13 mouse cellular contexts compared by ENCODE assay signal in genomic region chr5:122079796-122080195, GRCm38 (mm10). TPM values are rescaled to one million over a fixed set of nuclear protein-coding genes. Genes with fewer than 3 reads are reported as not detected.
DNase-seq lines count a peak whose midpoint lies in the region; ATAC-seq and TF ChIP-seq lines count a peak whose summit lies in the region.
"Had no signal": no experiment of that assay in that cellular context is flagged by ENCODE, and none has a peak within 500 bp of the region (broad histone marks: within the 10 kb centered on the region; RNA-seq: fewer than 3 reads in every experiment).

No protein-coding gene starts in this region.

- H3K27ac ChIP-seq in hindbrain, embryonic 11.5 days (ENCODE audit: low read depth, low read length) = no peak overlapping the region
- no peak overlapping the region for H3K27ac ChIP-seq in hindbrain, embryonic 14.5 days
- no peak overlapping the region for H3K27ac ChIP-seq in lung, postnatal 0 days (ENCODE audit: low read length)
- H3K27ac ChIP-seq in heart, embryonic 10.5 days = no peak overlapping the region
- H3K27ac ChIP-seq: limb, embryonic 13.5 days had no signal

- H3K9me3 ChIP-seq in hindbrain, embryonic 11.5 days (ENCODE audit: control insufficient read depth, low read length) = no peaks in the 10 kb centered on the region
- no peaks in the 10 kb centered on the region for H3K9me3 ChIP-seq in hindbrain, embryonic 14.5 days (ENCODE audit: control insufficient read depth, low read length)
- H3K9me3 ChIP-seq in lung, postnatal 0 days (ENCODE audit: low read length) = no peaks in the 10 kb centered on the region
- peaks cover 4% of the 10 kb centered on the region; the same call in 1 of the 2 replicates for H3K9me3 ChIP-seq in G1E (replicated peaks)
- no peaks in the 10 kb centered on the region for H3K9me3 ChIP-seq in heart, embryonic 10.5 days
- H3K9me3 ChIP-seq: limb, embryonic 13.5 days had no signal

- no peaks in the 10 kb centered on the region for H3K36me3 ChIP-seq in hindbrain, embryonic 11.5 days (ENCODE audit: control insufficient read depth, insufficient read depth, low read length)
- H3K36me3 ChIP-seq in hindbrain, embryonic 14.5 days (replicated peaks; ENCODE audit: control insufficient read depth, insufficient read depth) = no peaks in the 10 kb centered on the region
- H3K36me3 ChIP-seq in lung, postnatal 0 days (ENCODE audit: insufficient read depth, low read length) = no peaks in the 10 kb centered on the region
- H3K36me3 ChIP-seq in G1E (replicated peaks) = no peaks in the 10 kb centered on the region
- no peaks in the 10 kb centered on the region for H3K36me3 ChIP-seq in heart, embryonic 10.5 days
- H3K36me3 ChIP-seq: limb, embryonic 13.5 days had no signal

- 84% methylated on average over 7 of the region's 7 CpGs for WGBS in hindbrain, embryonic 11.5 days
- 81% methylated on average over 7 of the region's 7 CpGs for WGBS in hindbrain, embryonic 14.5 days
- WGBS in lung, postnatal 0 days = 85% methylated on average over 7 of the region's 7 CpGs
- WGBS in heart, embryonic 10.5 days = 80% methylated on average over 7 of the region's 7 CpGs

- H3K27me3 ChIP-seq in hindbrain, embryonic 11.5 days (ENCODE audit: control insufficient read depth, insufficient read depth, low read length) = no peaks in the 10 kb centered on the region
- no peaks in the 10 kb centered on the region for H3K27me3 ChIP-seq in hindbrain, embryonic 14.5 days (ENCODE audit: control insufficient read depth, insufficient read depth, low read length)
- H3K27me3 ChIP-seq in lung, postnatal 0 days (replicated peaks; ENCODE audit: insufficient read depth, low read length) = no peaks in the 10 kb centered on the region
- peaks cover 6% of the 10 kb centered on the region; the same call in 1 of the 2 replicates for H3K27me3 ChIP-seq in G1E (ENCODE audit: insufficient read depth, low read length)
- H3K27me3 ChIP-seq in heart, embryonic 10.5 days (ENCODE audit: insufficient read depth, poor library complexity, severe bottlenecking) = no peaks in the 10 kb centered on the region
- H3K27me3 ChIP-seq: limb, embryonic 13.5 days had no signal

- DNase-seq in hindbrain, embryonic 11.5 days (ENCODE audit: low spot score) = peak; percentile 41
- no peak for DNase-seq in hindbrain, embryonic 14.5 days (ENCODE audit: low spot score)
- no peak for DNase-seq in lung, postnatal 0 days (ENCODE audit: low spot score)
- no peak for DNase-seq in lung, postnatal 4 days
- DNase-seq in G1E (ENCODE audit: low spot score) = no peak
- DNase-seq in forelimb bud, embryonic 11.5 days (ENCODE audit: low read depth, low spot score) = peak; percentile 31
- no peak for DNase-seq in heart, embryonic 10.5 days (ENCODE audit: low spot score)
- no peak for DNase-seq in adrenal gland, adult 18-20 months (ENCODE audit: low spot score in 2 of 2)
- DNase-seq: cerebellum, adult 11-12 months; right cerebral cortex, postnatal 25 days had no signal

- H3K4me2 ChIP-seq in hindbrain, embryonic 11.5 days (replicated peaks; ENCODE audit: low read depth, low read length) = no peak overlapping the region
- no peak overlapping the region for H3K4me2 ChIP-seq in hindbrain, embryonic 14.5 days (replicated peaks)
- H3K4me2 ChIP-seq in lung, postnatal 0 days (replicated peaks; ENCODE audit: low read depth, low read length) = no peak overlapping the region
- H3K4me2 ChIP-seq: limb, embryonic 13.5 days had no signal

- H3K4me1 ChIP-seq in hindbrain, embryonic 11.5 days (replicated peaks; ENCODE audit: control insufficient read depth, insufficient read depth, low read length) = no peaks in the 10 kb centered on the region
- H3K4me1 ChIP-seq in hindbrain, embryonic 14.5 days (replicated peaks; ENCODE audit: control insufficient read depth, insufficient read depth, low read length) = no peaks in the 10 kb centered on the region
- H3K4me1 ChIP-seq in lung, postnatal 0 days (ENCODE audit: insufficient read depth, low read depth, low read length) = no peaks in the 10 kb centered on the region
- no peaks in the 10 kb centered on the region for H3K4me1 ChIP-seq in G1E (ENCODE audit: insufficient read depth, low read depth, low read length)
- 0 out of 2 replicates have a peak, but pooled peaks cover 5% of the 10 kb centered on the region for H3K4me1 ChIP-seq in heart, embryonic 10.5 days
- H3K4me1 ChIP-seq: megakaryocyte, embryonic 14.5 days had no signal

- TF ChIP-seq CTCF in lung, postnatal 0 days (IDR thresholded peaks at IDR 0.05) = peak; percentile 52
- TF ChIP-seq CTCF in G1E (IDR thresholded peaks at IDR 0.05; ENCODE audit: low read depth, low read length) = peak; percentile 60

- TF ChIP-seq EP300 in lung, postnatal 0 days (IDR thresholded peaks at IDR 0.05) = no peak

- no peak for ATAC-seq in hindbrain, embryonic 11.5 days (ENCODE audit: low FRiP score)
- no peak for ATAC-seq in hindbrain, embryonic 14.5 days (ENCODE audit: low FRiP score)
- ATAC-seq in lung, postnatal 0 days = no peak
- ATAC-seq in G1E (ENCODE audit: extremely low read depth, insufficient number of reproducible peaks, low FRiP score, poor library complexity, severe bottlenecking) = no peak

- H3K4me3 ChIP-seq in hindbrain, embryonic 11.5 days (ENCODE audit: low read depth, low read length) = no peak overlapping the region
- H3K4me3 ChIP-seq in hindbrain, embryonic 14.5 days (replicated peaks; ENCODE audit: low read length) = no peak overlapping the region
- no peak overlapping the region for H3K4me3 ChIP-seq in lung, postnatal 0 days (ENCODE audit: low read depth, low read length)
- H3K4me3 ChIP-seq in G1E (ENCODE audit: low read depth, low read length) = no peak overlapping the region
- no peak overlapping the region for H3K4me3 ChIP-seq in heart, embryonic 10.5 days
- H3K4me3 ChIP-seq: limb, embryonic 13.5 days; megakaryocyte, embryonic 14.5 days had no signal

- H3K9ac ChIP-seq in hindbrain, embryonic 11.5 days (ENCODE audit: low read depth, low read length) = no peak overlapping the region
- H3K9ac ChIP-seq in hindbrain, embryonic 14.5 days = no peak overlapping the region
- H3K9ac ChIP-seq in lung, postnatal 0 days (replicated peaks; ENCODE audit: low read depth) = no peak overlapping the region
- H3K9ac ChIP-seq: limb, embryonic 13.5 days had no signal

RNA-seq across cellular contexts. Expression of gene Myl2, which starts 21.0 kb away (rescaled TPM):
- 0.77 and 1.2 TPM in 2 replicates for polyA plus RNA-seq in hindbrain, embryonic 11.5 days (2014; fragmentation: Nextera tagmentation; extraction: Ambion mirVana)
- 0.80 and 0.86 TPM in 2 replicates for polyA plus RNA-seq in hindbrain, embryonic 14.5 days (2014; fragmentation: Nextera tagmentation; extraction: Ambion mirVana)
- polyA plus RNA-seq in lung, postnatal 0 days (2015; fragmentation: Nextera tagmentation; extraction: Ambion mirVana) = 2.8 and 3.5 TPM in 2 replicates
- not detected in 2 replicates for total RNA-seq in G1E (2014; fragmentation: Nextera tagmentation)
- total RNA-seq in G1E (2017) = not detected in 2 replicates
- not detected in 2 replicates for polyA plus RNA-seq in G1E (2012)
- polyA plus RNA-seq in heart, embryonic 10.5 days (2016; fragmentation: Nextera tagmentation; extraction: Ambion mirVana) = 3,021 and 6,084 TPM in 2 replicates
- total RNA-seq in adrenal gland, adult 18-20 months (2021) = not detected
- total RNA-seq: hematopoietic stem cell, adult 5-6 weeks had no signal

RNA-seq across cellular contexts. Expression of gene Cux2, which starts 29.9 kb away (rescaled TPM):
- polyA plus RNA-seq in hindbrain, embryonic 11.5 days (2014; fragmentation: Nextera tagmentation; extraction: Ambion mirVana) = 13.7 and 17.4 TPM in 2 replicates
- 25.5 and 28.1 TPM in 2 replicates for polyA plus RNA-seq in hindbrain, embryonic 14.5 days (2014; fragmentation: Nextera tagmentation; extraction: Ambion mirVana)
- polyA plus RNA-seq in lung, postnatal 0 days (2015; fragmentation: Nextera tagmentation; extraction: Ambion mirVana) = 0.47 and 0.75 TPM in 2 replicates
- not detected in 2 replicates for total RNA-seq in G1E (2014; fragmentation: Nextera tagmentation)
- 0.11 and 0.58 TPM in 2 replicates for total RNA-seq in G1E (2017)
- polyA plus RNA-seq in G1E (2012) = not detected in 2 replicates
- 6.6 and 8.0 TPM in 2 replicates for polyA plus RNA-seq in heart, embryonic 10.5 days (2016; fragmentation: Nextera tagmentation; extraction: Ambion mirVana)
- 10 to 100 TPM; 11.4 to 15.0 TPM for total RNA-seq in adrenal gland, adult 18-20 months (2021)
- total RNA-seq: hematopoietic stem cell, adult 5-6 weeks had no signal

Comparison
In these comparisons a context has a peak if more than half of its experiments do, and no peak if none do; other contexts are left out.
1. DNase-seq: peak in hindbrain, embryonic 11.5 days (single experiment) and forelimb bud, embryonic 11.5 days (single experiment); none in hindbrain, embryonic 14.5 days (single experiment), lung, postnatal 0 days (single experiment), lung, postnatal 4 days (0 of 2), G1E (single experiment), heart, embryonic 10.5 days (single experiment) and adrenal gland, adult 18-20 months (0 of 2).
2. RNA of gene Myl2, which starts 21.0 kb away (polyA plus RNA-seq): 3,021 to 6,084 TPM in heart, embryonic 10.5 days; 2.8 to 3.5 TPM in lung, postnatal 0 days, 0.77 to 1.2 TPM in hindbrain, embryonic 11.5 days, 0.80 to 0.86 TPM in hindbrain, embryonic 14.5 days and not detected in G1E; every median in the first group is over 100 times any median in the second.